Mouse (Mus musculus) neutrophil, adult 5-6 weeks (primary cell): ENCODE results near the gene Cbfa2t3. TPM values are rescaled to one million over a fixed set of nuclear protein-coding genes. Genes with fewer than 3 reads are reported as not detected.

Experiments
- ATAC-seq: fragments of 151-379, 151-347 bp; 2 replicates; pipeline ENCODE4 v1.8.0; 2017; ENCODE audit warnings: mild to moderate bottlenecking, moderate TSS enrichment; ENCODE audit not compliant: insufficient number of reproducible peaks, poor library complexity, low FRiP score, severe bottlenecking; ENCODE audit errors: extremely low read depth
- total RNA-seq: library from RNA; stranded (forward); fragments of 200-1000 nt; gene quantifications from 2 replicates; pipeline ENCODE4 v1.2.3, GENCODE M21; 2017

Cbfa2t3 gene
- total RNA-seq, 1 experiment from 2014 or later = 17.8 TPM

- ATAC-seq = no peak
Observed at GRCm38 (mm10) chr8:122697586-122697985, 1.3 kb downstream of the Cbfa2t3 start.

GRCm38 (mm10) chr8:122697181-122697581, 1.7 kb downstream of the Cbfa2t3 start:
- ATAC-seq = no peak

GRCm38 (mm10) chr8:122695438-122696042, 3.4 kb downstream of the Cbfa2t3 start:
- ATAC-seq = no peak

GRCm38 (mm10) chr8:122692152-122692551, 6.8 kb downstream of the Cbfa2t3 start:
- ATAC-seq = no peak

DNA sequence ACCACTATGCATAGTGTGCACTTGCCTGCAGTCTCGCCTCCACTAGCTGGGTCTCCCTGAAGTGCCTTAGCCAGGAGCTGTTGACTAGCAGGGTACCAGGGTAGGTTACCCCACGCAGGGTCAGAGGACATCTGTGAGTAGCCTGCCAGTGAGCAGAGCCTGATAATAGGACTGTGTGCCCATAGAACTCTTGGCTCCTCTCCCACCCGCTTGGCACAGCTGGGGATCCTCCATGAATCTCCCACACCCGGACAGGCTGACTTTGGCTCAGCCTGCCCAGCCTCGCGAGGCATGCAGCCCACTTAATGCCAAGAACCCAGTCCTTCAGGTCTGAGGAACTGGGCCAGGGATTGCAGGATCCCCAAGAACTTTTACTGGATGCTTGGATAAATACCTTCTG, 7.9 kb downstream of the Cbfa2t3 start:
- ATAC-seq = no peak

GRCm38 (mm10) chr8:122689315-122689714, 9.6 kb downstream of the Cbfa2t3 start:
- ATAC-seq = no peak

DNA sequence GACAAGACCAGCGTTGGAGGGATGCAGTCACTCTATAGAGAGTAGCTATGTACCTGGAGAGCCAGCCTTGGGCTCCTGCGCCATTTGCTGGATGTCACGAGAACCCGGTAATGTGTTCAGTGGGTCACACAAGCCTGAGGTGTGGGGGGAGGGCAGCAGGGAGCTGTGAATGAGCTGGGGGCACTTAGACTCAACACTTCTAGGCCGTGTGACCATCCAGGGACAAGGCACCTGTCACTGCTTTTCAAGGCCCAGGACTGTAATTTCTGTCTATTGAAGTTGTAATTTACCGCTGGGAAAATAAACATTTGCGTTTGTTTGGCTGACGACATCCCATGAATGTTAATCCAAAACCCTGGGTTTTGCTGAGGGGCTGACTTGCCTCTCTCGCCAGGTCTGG, 12.0 kb downstream of the Cbfa2t3 start:
- ATAC-seq = no peak

GRCm38 (mm10) chr8:122685097-122685861, 13.6 kb downstream of the Cbfa2t3 start:
- no peak for ATAC-seq

DNA sequence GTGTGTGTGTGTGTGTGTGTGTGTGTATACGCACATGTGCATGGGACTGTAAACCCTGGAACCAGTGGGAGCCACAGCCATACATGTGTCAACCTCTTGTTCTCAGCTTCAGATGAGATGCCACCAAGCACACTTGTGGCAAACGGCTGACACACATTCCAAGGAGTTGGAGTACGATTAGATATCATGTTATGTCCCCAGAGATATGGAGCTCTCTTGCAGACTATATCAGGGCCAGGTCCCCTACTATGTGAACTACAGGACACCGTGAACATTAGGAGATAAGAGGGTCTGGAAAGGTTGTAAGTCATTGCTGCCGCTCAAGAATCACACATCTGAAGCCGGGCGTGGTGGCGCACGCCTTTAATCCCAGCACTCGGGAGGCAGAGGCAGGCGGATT, 16.1 kb downstream of the Cbfa2t3 start:
- ATAC-seq = no peak

- no peak for ATAC-seq
Observed at GRCm38 (mm10) chr8:122680171-122680570, 18.7 kb downstream of the Cbfa2t3 start.

GRCm38 (mm10) chr8:122679325-122679920, 19.5 kb downstream of the Cbfa2t3 start:
- no peak for ATAC-seq

GRCm38 (mm10) chr8:122678896-122679210, 20.1 kb downstream of the Cbfa2t3 start:
- no peak for ATAC-seq

GRCm38 (mm10) chr8:122678061-122678895, 20.6 kb downstream of the Cbfa2t3 start:
- peak; percentile 60 for ATAC-seq

GRCm38 (mm10) chr8:122677481-122678021, 21.4 kb downstream of the Cbfa2t3 start:
- no peak for ATAC-seq

- ATAC-seq = no peak
Observed at GRCm38 (mm10) chr8:122676621-122677480, 22.1 kb downstream of the Cbfa2t3 start.

- ATAC-seq = no peak
Observed at GRCm38 (mm10) chr8:122675596-122676420, 23.1 kb downstream of the Cbfa2t3 start.

DNA sequence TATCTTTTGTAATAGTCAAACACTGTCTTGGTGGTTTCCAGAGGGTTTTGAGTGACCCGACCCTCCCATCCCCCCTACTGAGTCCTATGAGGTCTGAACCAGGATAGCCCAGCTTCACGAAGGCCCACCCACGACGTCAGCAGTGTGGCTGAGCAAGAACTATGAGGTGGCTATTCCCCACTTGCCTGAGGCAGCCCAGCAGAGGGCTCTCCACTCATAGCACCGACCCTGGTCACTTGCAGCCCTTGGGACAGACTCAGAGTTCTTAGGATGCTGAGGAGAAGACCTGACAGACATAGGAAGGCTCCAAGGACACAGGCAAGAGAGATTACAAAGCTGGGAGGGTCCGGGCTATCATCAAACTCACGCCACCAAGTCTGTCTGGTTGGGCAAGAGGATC, 23.9 kb downstream of the Cbfa2t3 start:
- no peak for ATAC-seq

- ATAC-seq = no peak
Observed at GRCm38 (mm10) chr8:122673989-122674388, 24.9 kb downstream of the Cbfa2t3 start.
